Mouse (Mus musculus): ENCODE results near the gene Ank. TPM values are rescaled to one million over a fixed set of nuclear protein-coding genes. Genes with fewer than 3 reads are reported as not detected.
"Not testable (repeated sequence)": the region's sequence is repeated elsewhere in the genome, so short reads cannot be mapped to it uniquely, and the experiment has no call there.

Ank gene
- polyA plus RNA-seq, 1 experiment, result 222 TPM

- TF ChIP-seq CTCF (IDR thresholded peaks at IDR 0.05; ENCODE audit: borderline replicate concordance, insufficient read depth, low read depth, low read length), result no peak
- no peak for TF ChIP-seq POLR2A (IDR thresholded peaks at IDR 0.05; ENCODE audit: borderline replicate concordance, insufficient read depth, low read length)
- Histone ChIP-seq H3K4me3 (replicated peaks; ENCODE audit: insufficient read depth, low read depth, low read length) (peak overlapping the region; percentile 15), H3K27me3 (ENCODE audit: control insufficient read depth, insufficient read depth, low read length) (no peaks in the 10 kb centered on the region), H3K27ac (ENCODE audit: insufficient read depth, low read length) (no peak overlapping the region), H3K4me1 (ENCODE audit: control insufficient read depth, insufficient read depth, low read length) (peaks cover 9% of the 10 kb centered on the region; the same call in 1 of the 2 replicates)
- WGBS, result 50% methylated on average over 4 of the region's 4 CpGs
- no peak for DNase-seq
Measured at GRCm38 (mm10) chr15:27468822-27469488, 2.5 kb downstream of the Ank start.

GRCm38 (mm10) chr15:27470346-27470745, 3.9 kb downstream of the Ank start:
- WGBS, result 81% methylated on average over 3 of the region's 3 CpGs
- not testable (repeated sequence) for H3K4me3 ChIP-seq (replicated peaks; ENCODE audit: insufficient read depth, low read depth, low read length); H3K27me3 ChIP-seq (ENCODE audit: control insufficient read depth, insufficient read depth, low read length); H3K27ac ChIP-seq (ENCODE audit: insufficient read depth, low read length); H3K4me1 ChIP-seq (ENCODE audit: control insufficient read depth, insufficient read depth, low read length); DNase-seq

GRCm38 (mm10) chr15:27472315-27472714, 5.8 kb downstream of the Ank start:
- TF ChIP-seq CTCF (IDR thresholded peaks at IDR 0.05; ENCODE audit: borderline replicate concordance, insufficient read depth, low read depth, low read length) (no peak), POLR2A (IDR thresholded peaks at IDR 0.05; ENCODE audit: borderline replicate concordance, insufficient read depth, low read length) (no peak)
- H3K27ac ChIP-seq (ENCODE audit: insufficient read depth, low read length), result no peak overlapping the region
- no peak overlapping the region for H3K4me3 ChIP-seq (replicated peaks; ENCODE audit: insufficient read depth, low read depth, low read length)
- no peak for DNase-seq
- H3K27me3 ChIP-seq (ENCODE audit: control insufficient read depth, insufficient read depth, low read length), result no peaks in the 10 kb centered on the region
- WGBS, result 8% methylated on average over 9 of the region's 9 CpGs
- H3K4me1 ChIP-seq (ENCODE audit: control insufficient read depth, insufficient read depth, low read length), result peaks cover 21% of the 10 kb centered on the region; the same call in 1 of the 2 replicates

- H3K27me3 ChIP-seq (ENCODE audit: control insufficient read depth, insufficient read depth, low read length), result no peaks in the 10 kb centered on the region
- H3K27ac ChIP-seq (ENCODE audit: insufficient read depth, low read length), result peak overlapping the region; percentile 34; the same call in 1 of the 2 replicates
- no peak overlapping the region for H3K4me3 ChIP-seq (replicated peaks; ENCODE audit: insufficient read depth, low read depth, low read length)
- no peak for TF ChIP-seq CTCF (IDR thresholded peaks at IDR 0.05; ENCODE audit: borderline replicate concordance, insufficient read depth, low read depth, low read length)
- WGBS, result 40% methylated on average over 15 of the region's 15 CpGs
- H3K4me1 ChIP-seq (ENCODE audit: control insufficient read depth, insufficient read depth, low read length), result peaks cover 40% of the 10 kb centered on the region
- no peak for DNase-seq
Measured at GRCm38 (mm10) chr15:27475988-27476387, 9.5 kb downstream of the Ank start.

- H3K27me3 ChIP-seq (ENCODE audit: control insufficient read depth, insufficient read depth, low read length), result no peaks in the 10 kb centered on the region
- H3K27ac ChIP-seq (ENCODE audit: insufficient read depth, low read length), result no peak overlapping the region
- WGBS, result 89% methylated on average over 12 of the region's 12 CpGs
- DNase-seq, result no peak
- peaks cover 43% of the 10 kb centered on the region for H3K4me1 ChIP-seq (ENCODE audit: control insufficient read depth, insufficient read depth, low read length)
- no peak overlapping the region for H3K4me3 ChIP-seq (replicated peaks; ENCODE audit: insufficient read depth, low read depth, low read length)
- TF ChIP-seq POLR2A (IDR thresholded peaks at IDR 0.05; ENCODE audit: borderline replicate concordance, insufficient read depth, low read length) (no peak), CTCF (IDR thresholded peaks at IDR 0.05; ENCODE audit: borderline replicate concordance, insufficient read depth, low read depth, low read length) (no peak)
Measured at GRCm38 (mm10) chr15:27476671-27477070, 10.2 kb downstream of the Ank start.

GRCm38 (mm10) chr15:27477159-27477558, 10.7 kb downstream of the Ank start:
- H3K4me3 ChIP-seq (replicated peaks; ENCODE audit: insufficient read depth, low read depth, low read length), result no peak overlapping the region
- TF ChIP-seq CTCF (IDR thresholded peaks at IDR 0.05; ENCODE audit: borderline replicate concordance, insufficient read depth, low read depth, low read length) (no peak), POLR2A (IDR thresholded peaks at IDR 0.05; ENCODE audit: borderline replicate concordance, insufficient read depth, low read length) (no peak)
- peak in 1 of 2 experiments; percentile 12 for DNase-seq
- 95% methylated on average over 9 of the region's 9 CpGs for WGBS
- H3K27me3 ChIP-seq (ENCODE audit: control insufficient read depth, insufficient read depth, low read length), result no peaks in the 10 kb centered on the region
- H3K27ac ChIP-seq (ENCODE audit: insufficient read depth, low read length), result no peak overlapping the region
- H3K4me1 ChIP-seq (ENCODE audit: control insufficient read depth, insufficient read depth, low read length), result peaks cover 47% of the 10 kb centered on the region

- peak in 1 of 2 experiments; percentile 11 for DNase-seq
- Histone ChIP-seq H3K4me3 (replicated peaks; ENCODE audit: insufficient read depth, low read depth, low read length) (no peak overlapping the region), H3K4me1 (ENCODE audit: control insufficient read depth, insufficient read depth, low read length) (peaks cover 46% of the 10 kb centered on the region), H3K27ac (ENCODE audit: insufficient read depth, low read length) (no peak overlapping the region), H3K27me3 (ENCODE audit: control insufficient read depth, insufficient read depth, low read length) (no peaks in the 10 kb centered on the region)
- 81% methylated on average over 7 of the region's 7 CpGs for WGBS
- TF ChIP-seq POLR2A (IDR thresholded peaks at IDR 0.05; ENCODE audit: borderline replicate concordance, insufficient read depth, low read length), result no peak
Measured at GRCm38 (mm10) chr15:27477630-27478029, 11.2 kb downstream of the Ank start.

GRCm38 (mm10) chr15:27480333-27481015, 14.0 kb downstream of the Ank start:
- no peak for TF ChIP-seq CTCF (IDR thresholded peaks at IDR 0.05; ENCODE audit: borderline replicate concordance, insufficient read depth, low read depth, low read length)
- TF ChIP-seq POLR2A (IDR thresholded peaks at IDR 0.05; ENCODE audit: borderline replicate concordance, insufficient read depth, low read length), result no peak
- H3K27ac ChIP-seq (ENCODE audit: insufficient read depth, low read length), result peak overlapping the region; percentile 71
- H3K4me1 ChIP-seq (ENCODE audit: control insufficient read depth, insufficient read depth, low read length), result peaks cover 56% of the 10 kb centered on the region
- 43% methylated on average over 4 of the region's 4 CpGs for WGBS
- DNase-seq, result peak in 1 of 2 experiments; percentile 48
- no peak overlapping the region for H3K4me3 ChIP-seq (replicated peaks; ENCODE audit: insufficient read depth, low read depth, low read length)
- no peaks in the 10 kb centered on the region for H3K27me3 ChIP-seq (ENCODE audit: control insufficient read depth, insufficient read depth, low read length)
